ENCODE assay signal across 19 mouse cellular contexts in genomic region chr5:99863656-99864380, GRCm38 (mm10). TPM values are rescaled to one million over a fixed set of nuclear protein-coding genes. Genes with fewer than 3 reads are reported as not detected.
DNase-seq lines count a peak whose midpoint lies in the region; ATAC-seq and TF ChIP-seq lines count a peak whose summit lies in the region.
"Had no signal": no experiment of that assay in that cellular context is flagged by ENCODE, and none has a peak within 500 bp of the region (broad histone marks: within the 10 kb centered on the region; RNA-seq: fewer than 3 reads in every experiment).

No protein-coding gene starts in this region.

- no peaks in the 10 kb centered on the region for H3K4me1 ChIP-seq in kidney, postnatal 0 days (replicated peaks; ENCODE audit: insufficient read depth, low read length)
- peaks cover 15% of the 10 kb centered on the region for H3K4me1 ChIP-seq in testis, adult 2 months (ENCODE audit: control insufficient read depth, insufficient read depth, low read length)
- H3K4me1 ChIP-seq: forebrain, embryonic 15.5 days; heart, embryonic 13.5 days; hindbrain, embryonic 13.5 days; stomach, embryonic 15.5 days had no signal

- H3K36me3 ChIP-seq in kidney, postnatal 0 days (ENCODE audit: insufficient read depth, low read length) = no peaks in the 10 kb centered on the region
- no peaks in the 10 kb centered on the region for H3K36me3 ChIP-seq in testis, adult 2 months (ENCODE audit: control insufficient read depth, insufficient read depth, low read length)
- H3K36me3 ChIP-seq: embryonic facial prominence, embryonic 15.5 days; forebrain, embryonic 15.5 days; G1E; heart, embryonic 13.5 days; hindbrain, embryonic 13.5 days; stomach, embryonic 15.5 days had no signal

- H3K27me3 ChIP-seq in kidney, postnatal 0 days (ENCODE audit: insufficient read depth, low read length) = no peaks in the 10 kb centered on the region
- H3K27me3 ChIP-seq in testis, adult 2 months (ENCODE audit: control insufficient read depth, insufficient read depth, low read length) = no peaks in the 10 kb centered on the region
- H3K27me3 ChIP-seq: embryonic facial prominence, embryonic 15.5 days; forebrain, embryonic 15.5 days; heart, embryonic 13.5 days; hindbrain, embryonic 13.5 days; stomach, embryonic 15.5 days had no signal

- no peak overlapping the region for H3K4me3 ChIP-seq in kidney, postnatal 0 days (replicated peaks; ENCODE audit: low read depth, low read length)
- peak overlapping the region; percentile 6; the same call in 1 of the 2 replicates for H3K4me3 ChIP-seq in testis, adult 2 months (ENCODE audit: control insufficient read depth, low read depth, low read length)
- H3K4me3 ChIP-seq: embryonic facial prominence, embryonic 15.5 days; forebrain, embryonic 15.5 days; heart, embryonic 13.5 days; hindbrain, embryonic 13.5 days; stomach, embryonic 15.5 days had no signal

- WGBS in kidney, postnatal 0 days = 76% methylated on average over 13 of the region's 13 CpGs

- H3K9ac ChIP-seq in kidney, postnatal 0 days (ENCODE audit: low read depth, low read length) = no peak overlapping the region
- H3K9ac ChIP-seq: embryonic facial prominence, embryonic 15.5 days; forebrain, embryonic 15.5 days; heart, embryonic 13.5 days; hindbrain, embryonic 13.5 days; liver, embryonic 14.5 days; stomach, embryonic 15.5 days had no signal

- H3K9me3 ChIP-seq in kidney, postnatal 0 days (replicated peaks; ENCODE audit: low read length) = no peaks in the 10 kb centered on the region
- H3K9me3 ChIP-seq: embryonic facial prominence, embryonic 15.5 days; forebrain, embryonic 15.5 days; heart, embryonic 13.5 days; hindbrain, embryonic 13.5 days; stomach, embryonic 15.5 days had no signal

- no peak overlapping the region for H3K27ac ChIP-seq in kidney, postnatal 0 days
- no peak overlapping the region for H3K27ac ChIP-seq in testis, adult 2 months (ENCODE audit: control insufficient read depth, insufficient read depth, low read depth, low read length)
- H3K27ac ChIP-seq: embryonic facial prominence, embryonic 15.5 days; forebrain, embryonic 15.5 days; heart, embryonic 13.5 days; hindbrain, embryonic 13.5 days; liver, embryonic 14.5 days; stomach, embryonic 15.5 days had no signal

- peak; percentile 8 for DNase-seq in kidney, postnatal 0 days (ENCODE audit: low spot score)
- DNase-seq in kidney, adult 11 months = no peak
- no peak for DNase-seq in testis, postnatal 14 days (ENCODE audit: low spot score)
- DNase-seq in cerebellum, postnatal 25 days = peak; percentile 60 to 67
- DNase-seq in thymus, postnatal 4 days = peak; percentile 47
- DNase-seq in frontal cortex, postnatal 25 days (ENCODE audit: low spot score in 2 of 2) = no peak
- no peak for DNase-seq in embryo, embryonic 9.5 days (ENCODE audit: extremely low spot score)
- DNase-seq: adrenal gland, postnatal 25 days; gastrocnemius, postnatal 10 days; kidney, adult 18-20 months had no signal

- no peak overlapping the region for H3K4me2 ChIP-seq in kidney, postnatal 0 days (ENCODE audit: low read length)
- H3K4me2 ChIP-seq: embryonic facial prominence, embryonic 15.5 days; forebrain, embryonic 15.5 days; heart, embryonic 13.5 days; hindbrain, embryonic 13.5 days; stomach, embryonic 15.5 days had no signal

- TF ChIP-seq CTCF in kidney, postnatal 0 days (IDR thresholded peaks at IDR 0.05; ENCODE audit: low read depth) = no peak
- TF ChIP-seq CTCF in testis, adult 2 months (IDR thresholded peaks at IDR 0.05; ENCODE audit: control insufficient read depth, insufficient read depth, insufficient replicate concordance, low read depth, low read length) = no peak

- no peak for ATAC-seq in kidney, postnatal 0 days (replicated peaks; ENCODE audit: low FRiP score, low read depth)
- ATAC-seq: forebrain, embryonic 15.5 days had no signal

- TF ChIP-seq POLR2A in testis, adult 2 months (IDR thresholded peaks at IDR 0.05; ENCODE audit: control insufficient read depth, low read depth, low read length) = no peak

RNA-seq across cellular contexts. Expression of gene Vamp9, which starts 42.2 kb away (rescaled TPM):
- 0.25 and 0.65 TPM in 2 replicates for polyA plus RNA-seq in kidney, postnatal 0 days (2015; fragmentation: Nextera tagmentation; extraction: Ambion mirVana)
- polyA plus RNA-seq in testis, adult 2 months (2012; rRNA removed) = 2.9 and 3.7 TPM in 2 replicates
- polyA plus RNA-seq: G1E; liver, embryonic 14.5 days; small intestine, adult 2 months had no signal

Comparison
In these comparisons a context has a peak if more than half of its experiments do, and no peak if none do; other contexts are left out.
1. DNase-seq: peak in kidney, postnatal 0 days (single experiment), cerebellum, postnatal 25 days (2 of 2) and thymus, postnatal 4 days (single experiment); none in kidney, adult 11 months (single experiment), testis, postnatal 14 days (single experiment), frontal cortex, postnatal 25 days (0 of 2) and embryo, embryonic 9.5 days (single experiment).